Mouse (Mus musculus) ES-E14 (cell line): ENCODE data around the gene Lipo2. TPM values are rescaled to one million over a fixed set of nuclear protein-coding genes. Genes with fewer than 3 reads are reported as not detected.
"Not testable (repeated sequence)": the region's sequence is repeated elsewhere in the genome, so short reads cannot be mapped to it uniquely, and the experiment has no call there.

ENCODE experiments used
- DNase-seq: peaks from one replicate; pipeline ENCODE4 v3.0.0-alpha.2; 2013; ENCODE audit warnings: low read depth, low spot score
- H3K27ac ChIP-seq: 2 replicates; pipeline ENCODE4 v1.5.1; 2012; ENCODE audit warnings: low read depth, mild to moderate bottlenecking, low read length, moderate library complexity, mixed read lengths; ENCODE audit not compliant: poor library complexity, insufficient read depth, severe bottlenecking
- H3K36me3 ChIP-seq: 2 replicates; pipeline ENCODE4 v1.6.1; 2012; ENCODE audit warnings: mild to moderate bottlenecking, low read length, moderate library complexity, mixed read lengths; ENCODE audit not compliant: control insufficient read depth, poor library complexity, insufficient read depth, severe bottlenecking
- H3K4me1 ChIP-seq, 2 experiments: fragments of 150-350 bp in 1 of 2; sonication (generic) in 1 of 2; 2 replicates each; pipeline ENCODE4 v1.6.1; 2012; ENCODE audit warnings: low read length in 2 of 2, mild to moderate bottlenecking in 1 of 2, mixed read lengths in 1 of 2; ENCODE audit not compliant: control insufficient read depth in 2 of 2, insufficient read depth in 2 of 2, poor library complexity in 1 of 2
- H3K4me3 ChIP-seq, 2 experiments: fragments of 150-350 bp in 1 of 2; sonication (generic) in 1 of 2; 2 replicates each; pipeline ENCODE4 v1.5.1; 2012; ENCODE audit warnings: low read length in 2 of 2, low read depth in 1 of 2, mild to moderate bottlenecking in 1 of 2, mixed read lengths in 1 of 2; ENCODE audit not compliant: insufficient read depth in 1 of 2, poor library complexity in 1 of 2, severe bottlenecking in 1 of 2
- H3K9ac ChIP-seq: 2 replicates; pipeline ENCODE4 v1.6.1; 2012; ENCODE audit warnings: low read depth, mild to moderate bottlenecking, low read length, mixed read lengths; ENCODE audit not compliant: poor library complexity, insufficient read depth, severe bottlenecking
- H3K9me3 ChIP-seq: fragments of 150-350 bp; sonication (generic); 2 replicates; pipeline ENCODE4 v1.6.1; 2012; ENCODE audit warnings: low read depth, mild to moderate bottlenecking, low read length; ENCODE audit not compliant: control insufficient read depth, insufficient read depth
- CHD2 ChIP-seq: IDR thresholded peaks from 2 replicates; pipeline ENCODE4 v1.6.1; 2014; ENCODE audit warnings: mild to moderate bottlenecking, low read depth, low read length, inconsistent platforms
- HCFC1 ChIP-seq: IDR thresholded peaks from 2 replicates; pipeline ENCODE4 v1.6.1; 2012; ENCODE audit warnings: low read length, inconsistent platforms, borderline replicate concordance; ENCODE audit not compliant: insufficient read depth
- MAFK ChIP-seq: IDR thresholded peaks from 2 replicates; pipeline ENCODE4 v1.6.1; 2014; ENCODE audit warnings: mild to moderate bottlenecking, low read depth, low read length, inconsistent platforms; ENCODE audit not compliant: insufficient read depth
- ZC3H11A ChIP-seq: IDR thresholded peaks from 2 replicates; pipeline ENCODE4 v1.6.1; 2012; ENCODE audit warnings: low read depth, mild to moderate bottlenecking, inconsistent platforms, low read length, borderline replicate concordance
- ZNF384 ChIP-seq: IDR thresholded peaks from 2 replicates; pipeline ENCODE4 v1.6.1; 2012; ENCODE audit warnings: low read depth, low read length, inconsistent platforms
- in situ Hi-C, 2 experiments: fragments of 600-800 bp; cut with MboI; formaldehyde crosslinking; loops; one replicate each; pipeline ENCODE4 v1.15.1; 2025; ENCODE audit warnings: low sequenced_read_pairs in 2 of 2, inconsistent platforms in 1 of 2; ENCODE audit not compliant: unreplicated experiment in 2 of 2
- total RNA-seq: library from RNA; depleted of rRNA; stranded (reverse); fragments of 300-350 nt; gene quantifications from 2 replicates; pipeline ENCODE4 v1.2.3, GENCODE M21; 2012; rRNA removed

Gene Lipo2
- 1.6 and 1.8 TPM in 2 replicates for total RNA-seq

DNA sequence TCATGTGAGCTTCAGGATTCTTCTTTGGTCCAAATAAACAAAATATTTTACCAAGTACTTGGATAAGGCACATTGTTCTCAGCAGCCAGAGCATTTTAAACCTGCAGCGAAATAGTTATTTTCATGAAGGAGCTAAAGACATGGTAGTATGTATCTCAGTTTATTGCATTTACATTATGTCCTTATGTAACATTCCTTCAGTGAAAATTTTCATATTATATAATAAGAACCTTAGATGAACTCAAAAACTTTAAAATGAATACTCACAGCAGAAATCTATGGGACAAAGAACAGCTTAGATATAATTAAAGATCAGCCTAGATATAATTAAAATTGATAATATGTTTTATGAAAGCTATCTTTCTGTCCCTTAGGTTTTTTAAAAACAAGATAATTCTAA lies at the start of gene Lipo2:
Gene Lipo2, minus strand, starts transcription at position 101 of the 400 bp plus-strand sequence.
- H3K27ac ChIP-seq, H3K4me3 ChIP-seq, H3K9ac ChIP-seq, H3K9me3 ChIP-seq, in situ Hi-C loops, H3K4me1 ChIP-seq, DNase-seq, H3K36me3 ChIP-seq: not testable (repeated sequence)

DNA sequence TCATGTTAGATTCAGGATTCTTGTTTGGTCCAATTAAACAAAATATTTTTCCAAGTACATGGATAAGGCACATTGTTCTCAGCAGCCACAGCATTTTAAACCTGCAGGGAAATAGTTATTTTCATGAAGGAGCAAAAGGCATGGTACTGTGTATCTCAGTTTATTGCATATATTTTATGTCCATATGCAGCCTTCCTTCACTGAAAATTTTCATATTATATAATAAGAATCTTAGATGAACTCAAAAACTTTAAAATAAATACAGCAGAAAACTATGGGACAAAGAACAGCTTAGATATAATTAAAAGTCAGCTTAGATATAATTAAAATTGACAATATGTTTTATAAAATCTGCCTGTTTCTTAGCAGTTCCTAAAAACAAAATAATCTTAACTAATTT lies 36.2 kb upstream of the Lipo2 start, which contains the start of gene Lipo1:
Gene Lipo1, minus strand, starts transcription at position 101 of the 400 bp plus-strand sequence.
- H3K27ac ChIP-seq, H3K9ac ChIP-seq, DNase-seq, H3K36me3 ChIP-seq, in situ Hi-C loops, H3K4me3 ChIP-seq, H3K4me1 ChIP-seq, H3K9me3 ChIP-seq: not testable (repeated sequence)

DNA sequence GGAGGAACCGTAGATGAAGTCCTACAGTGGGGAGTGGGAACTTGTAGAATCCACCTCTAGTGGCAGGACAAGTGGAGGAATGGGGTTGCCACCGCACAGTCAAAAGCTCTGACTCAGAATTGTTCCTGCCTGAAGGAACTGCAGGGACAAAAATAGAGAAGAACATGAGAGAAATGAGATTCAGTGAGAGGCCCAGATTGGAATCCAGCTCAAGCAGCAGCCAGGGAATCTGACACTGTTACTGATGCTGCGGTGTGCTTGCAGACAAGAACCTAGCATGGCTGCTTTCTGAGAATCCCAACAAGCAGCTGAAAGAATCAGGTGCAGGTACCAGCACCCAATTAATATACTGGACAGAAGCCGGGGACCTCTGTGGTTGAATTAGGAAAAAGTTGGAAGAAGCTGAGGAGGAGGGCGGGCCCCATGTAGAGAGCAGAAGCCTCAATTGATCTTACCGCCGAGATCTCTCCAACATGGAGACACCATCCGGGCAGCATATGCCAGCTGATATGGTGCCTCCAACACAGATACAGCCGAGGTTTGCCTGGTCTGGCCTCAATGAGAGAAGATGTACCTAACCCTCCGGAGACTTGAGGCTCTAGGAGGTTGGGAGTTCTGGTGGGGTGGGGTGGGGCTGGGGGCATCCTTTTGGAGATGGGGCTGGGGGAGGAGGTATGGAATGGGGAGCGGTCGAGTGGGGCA lies 35.6 kb upstream of the Lipo2 start:
- DNase-seq = no peak
- Histone ChIP-seq H3K4me1 (no peaks in the 10 kb centered on the region), H3K36me3 (no peaks in the 10 kb centered on the region), H3K9me3 (no peaks in the 10 kb centered on the region), H3K4me3 (no peak overlapping the region), H3K27ac (no peak overlapping the region), H3K9ac (no peak overlapping the region)
- in situ Hi-C loops = no loop called here
- TF ChIP-seq ZNF384 (no peak), CHD2 (no peak), ZC3H11A (no peak), MAFK (no peak), HCFC1 (no peak)

DNA sequence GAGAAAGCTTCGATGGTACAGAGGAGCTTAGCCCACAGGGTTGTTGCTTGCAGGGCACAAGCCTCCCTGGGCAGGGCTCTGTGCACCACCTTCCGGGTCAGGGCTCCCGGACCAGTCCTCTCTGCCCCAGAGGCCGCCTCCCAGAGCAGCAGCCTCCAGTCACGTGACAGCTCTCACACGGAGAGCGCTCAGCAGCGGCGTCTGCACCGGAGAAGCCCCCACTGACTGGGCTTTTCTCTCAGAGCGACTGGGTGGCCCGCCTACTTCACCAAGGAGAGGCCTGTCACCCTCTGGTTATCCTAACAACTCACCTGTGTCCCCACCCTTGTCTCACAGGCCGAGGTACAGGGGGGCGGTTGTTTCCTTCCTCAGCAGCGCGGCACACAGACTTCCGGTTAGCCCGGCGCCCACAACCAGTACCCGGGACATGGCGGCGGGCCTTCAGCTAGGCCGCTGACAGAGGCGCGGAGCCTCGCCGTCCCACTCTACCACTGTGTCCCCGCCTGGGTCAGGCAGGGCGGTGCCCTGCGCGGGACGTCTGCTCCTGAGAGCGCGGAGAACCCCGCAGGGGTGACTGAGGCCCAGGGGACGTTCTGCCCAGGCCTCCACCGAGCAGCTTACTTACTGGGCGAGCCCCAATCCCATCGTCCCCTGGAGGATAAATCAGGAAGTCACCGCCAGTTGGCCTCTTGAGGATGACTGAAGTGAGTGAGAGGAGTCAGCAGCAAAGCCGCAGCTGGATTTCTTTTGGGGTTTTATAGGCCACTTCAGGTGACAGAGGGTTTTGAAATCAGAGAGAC lies 10.3 kb upstream of the Lipo2 start, which contains the start of gene Lipo3:
Gene Lipo3, minus strand, starts transcription at position 665 of the 800 bp plus-strand sequence.
- Histone ChIP-seq H3K4me3 (peak within 1 kb of the TSS; percentile 26 to 61; a peak in 3 of 4 replicates), H3K9ac (peak within 1 kb of the TSS; percentile 43; the same call in 1 of the 2 replicates)
- peak; percentile 27 for DNase-seq
- H3K9me3 ChIP-seq, H3K36me3 ChIP-seq, H3K4me1 ChIP-seq, H3K27ac ChIP-seq, in situ Hi-C loops: not testable (repeated sequence)

Other genes with a start within 250 kb of the Lipo2 start
- gene Lipo4, start 233.6 kb downstream of the Lipo2 start, total RNA-seq = not detected in 2 replicates
- not detected in 2 replicates for gene Gm8978, start 126.1 kb downstream of the Lipo2 start, total RNA-seq
- gene Lipo3, start 10.6 kb upstream of the Lipo2 start, total RNA-seq = 6.8 and 8.7 TPM in 2 replicates
- not detected in 2 replicates for gene Lipo1, start 36.1 kb upstream of the Lipo2 start, total RNA-seq
- not detected in 2 replicates for gene Lipf, start 209.8 kb upstream of the Lipo2 start, total RNA-seq